Mouse (Mus musculus): ENCODE measurements around the gene Tvp23a.
A peak's percentile ranks its signal among the peaks of the same experiment; 100 is the strongest.

The Tvp23a gene

GRCm38 (mm10) chr16:10447264-10447594 lies at the start of gene Tvp23a:
TSS of gene Tvp23a (minus strand) at chr16:10447362.
- DNase-seq (ENCODE audit: low spot score in 2 of 2) = peak; percentile 74 to 84

DNA sequence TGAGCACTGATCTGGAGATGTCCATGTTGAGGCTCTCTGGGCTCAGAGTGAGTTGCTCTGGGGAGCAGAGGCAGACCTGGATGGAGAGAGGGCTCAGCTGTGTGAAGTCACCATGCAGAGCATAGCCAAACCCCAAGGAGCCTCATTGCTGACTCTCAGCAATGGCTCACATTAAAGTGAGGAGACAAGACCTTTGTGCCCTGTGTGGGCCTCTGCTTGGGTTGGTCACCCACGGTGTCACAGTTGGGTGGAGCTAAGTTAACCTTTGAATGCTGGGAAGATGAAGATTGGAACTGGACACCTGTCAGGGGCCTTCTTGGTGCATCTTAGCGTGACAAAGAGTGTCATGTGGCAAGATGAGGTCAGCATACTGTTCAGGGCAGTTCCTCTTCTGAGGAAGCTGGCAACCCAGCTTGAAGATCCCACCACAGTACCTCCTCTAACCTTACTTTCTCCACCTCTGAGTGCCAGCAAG lies 48.7 kb upstream of the Tvp23a start:
- DNase-seq (ENCODE audit: low spot score in 2 of 2) = no peak

DNA sequence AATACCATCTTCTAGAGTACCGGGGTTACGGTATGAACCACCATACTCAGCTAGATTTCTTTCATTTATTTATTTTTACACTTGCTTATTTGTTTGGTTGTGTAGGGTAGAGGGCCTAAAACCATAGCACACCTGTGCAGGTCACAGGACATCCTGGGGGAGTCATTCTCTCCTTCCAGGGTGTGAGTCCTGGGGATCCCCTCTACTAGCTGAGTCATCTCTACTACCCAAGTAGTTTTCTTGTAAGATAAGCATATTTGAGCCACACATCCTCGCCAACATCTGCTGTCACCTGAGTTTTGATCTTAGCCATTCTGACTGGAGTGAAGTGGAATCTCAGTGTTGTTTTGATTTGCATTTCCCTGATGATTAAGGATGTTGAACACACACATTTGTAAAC lies 45.4 kb upstream of the Tvp23a start:
- no peak for DNase-seq (ENCODE audit: low spot score in 2 of 2)

GRCm38 (mm10) chr16:10491716-10492115 lies 44.6 kb upstream of the Tvp23a start:
- DNase-seq (ENCODE audit: low spot score in 2 of 2) = no peak

- no peak for DNase-seq (ENCODE audit: low spot score in 2 of 2)
Observed at GRCm38 (mm10) chr16:10490503-10491150, 43.5 kb upstream of the Tvp23a start.

- DNase-seq (ENCODE audit: low spot score in 2 of 2) = no peak
Observed at GRCm38 (mm10) chr16:10489904-10490457, 42.8 kb upstream of the Tvp23a start.

DNA sequence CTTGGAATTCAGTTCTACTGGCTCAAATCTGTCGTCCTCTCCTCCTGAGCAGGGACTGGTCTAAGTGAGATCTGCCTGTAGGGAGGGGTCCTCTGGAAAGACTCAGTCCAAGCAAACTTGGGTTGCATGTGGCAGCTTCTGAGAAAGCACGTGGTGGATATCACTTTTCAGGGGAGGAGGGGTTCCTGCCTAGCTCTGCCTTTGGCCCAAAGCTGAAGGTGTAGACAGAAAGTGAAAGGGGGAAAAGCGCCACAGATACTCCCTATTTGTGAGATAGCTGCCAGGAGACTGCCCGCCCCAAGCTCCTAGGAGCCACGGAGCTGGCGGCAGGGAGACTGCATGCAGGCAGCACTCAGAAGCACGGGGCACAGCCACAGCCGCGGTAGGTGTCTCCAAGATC lies 42.3 kb upstream of the Tvp23a start:
- DNase-seq (ENCODE audit: low spot score in 2 of 2) = no peak

- no peak for DNase-seq (ENCODE audit: low spot score in 2 of 2)
Observed at GRCm38 (mm10) chr16:10488769-10489481, 41.8 kb upstream of the Tvp23a start.

DNA sequence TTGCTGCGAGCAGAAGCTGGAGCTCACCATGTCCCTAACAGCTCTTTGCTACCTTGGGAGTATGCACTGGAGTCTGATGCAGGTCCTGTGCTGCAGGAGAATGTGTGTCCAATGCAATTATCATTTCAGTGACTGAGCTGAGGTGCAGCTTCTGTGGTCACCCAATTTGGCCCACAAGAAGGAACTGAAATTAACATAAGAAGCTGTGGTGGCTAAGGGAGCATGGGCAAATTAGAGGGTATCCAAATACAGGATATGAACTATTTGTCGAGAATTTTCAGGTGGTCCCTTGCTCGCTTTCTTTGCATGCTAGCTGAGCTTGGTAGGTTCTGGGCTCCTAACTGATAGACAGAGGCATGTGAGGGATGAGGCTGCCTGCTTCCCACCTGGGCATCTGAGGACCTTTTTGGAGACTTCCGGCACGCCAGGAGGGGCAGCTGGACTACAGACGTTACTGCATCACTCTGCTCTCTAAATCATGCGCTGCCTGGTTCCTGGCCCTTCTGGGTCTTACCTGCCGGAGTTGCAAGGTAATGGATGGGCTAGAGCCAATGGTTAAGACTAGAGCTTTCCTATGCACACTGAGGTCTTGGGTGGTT lies 40.8 kb upstream of the Tvp23a start:
- DNase-seq (ENCODE audit: low spot score in 2 of 2) = no peak

- no peak for DNase-seq (ENCODE audit: low spot score in 2 of 2)
Observed at GRCm38 (mm10) chr16:10486993-10487392, 39.8 kb upstream of the Tvp23a start.

- no peak for DNase-seq (ENCODE audit: low spot score in 2 of 2)
Observed at GRCm38 (mm10) chr16:10482343-10482742, 35.2 kb upstream of the Tvp23a start.

GRCm38 (mm10) chr16:10479857-10480256 lies 32.7 kb upstream of the Tvp23a start, which contains the start of gene Ciita:
TSS of gene Ciita (plus strand) at chr16:10480059.
- no peak for DNase-seq (ENCODE audit: low spot score in 2 of 2)

- no peak for DNase-seq (ENCODE audit: low spot score in 2 of 2)
Observed at GRCm38 (mm10) chr16:10475919-10476318, 28.8 kb upstream of the Tvp23a start.

GRCm38 (mm10) chr16:10474956-10475355 lies 27.8 kb upstream of the Tvp23a start:
- DNase-seq (ENCODE audit: low spot score in 2 of 2) = no peak

DNA sequence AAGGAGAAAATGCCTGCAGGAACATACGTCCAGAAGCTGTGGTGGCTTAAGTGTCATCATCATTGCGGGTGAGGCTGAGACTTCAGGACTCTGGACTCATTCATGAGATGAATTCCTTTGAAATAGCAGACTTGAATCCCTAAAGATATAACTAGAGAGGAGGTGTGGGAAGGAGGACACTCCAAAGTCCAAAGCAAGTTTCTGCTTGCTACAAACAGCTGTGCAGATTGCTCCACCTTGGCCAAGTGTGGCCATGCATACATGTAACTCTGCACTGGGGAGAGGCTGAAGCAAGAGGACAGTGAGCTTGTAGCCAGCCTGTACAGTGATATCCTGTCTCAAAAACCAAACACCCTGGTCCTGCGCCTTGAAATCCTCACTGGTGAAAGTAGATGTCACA lies 24.8 kb upstream of the Tvp23a start:
- DNase-seq (ENCODE audit: low spot score in 2 of 2) = no peak

- DNase-seq (ENCODE audit: low spot score in 2 of 2) = no peak
Observed at GRCm38 (mm10) chr16:10468201-10468600, 21.0 kb upstream of the Tvp23a start.

- DNase-seq (ENCODE audit: low spot score in 2 of 2) = no peak
Observed at GRCm38 (mm10) chr16:10467391-10468107, 20.4 kb upstream of the Tvp23a start.

DNA sequence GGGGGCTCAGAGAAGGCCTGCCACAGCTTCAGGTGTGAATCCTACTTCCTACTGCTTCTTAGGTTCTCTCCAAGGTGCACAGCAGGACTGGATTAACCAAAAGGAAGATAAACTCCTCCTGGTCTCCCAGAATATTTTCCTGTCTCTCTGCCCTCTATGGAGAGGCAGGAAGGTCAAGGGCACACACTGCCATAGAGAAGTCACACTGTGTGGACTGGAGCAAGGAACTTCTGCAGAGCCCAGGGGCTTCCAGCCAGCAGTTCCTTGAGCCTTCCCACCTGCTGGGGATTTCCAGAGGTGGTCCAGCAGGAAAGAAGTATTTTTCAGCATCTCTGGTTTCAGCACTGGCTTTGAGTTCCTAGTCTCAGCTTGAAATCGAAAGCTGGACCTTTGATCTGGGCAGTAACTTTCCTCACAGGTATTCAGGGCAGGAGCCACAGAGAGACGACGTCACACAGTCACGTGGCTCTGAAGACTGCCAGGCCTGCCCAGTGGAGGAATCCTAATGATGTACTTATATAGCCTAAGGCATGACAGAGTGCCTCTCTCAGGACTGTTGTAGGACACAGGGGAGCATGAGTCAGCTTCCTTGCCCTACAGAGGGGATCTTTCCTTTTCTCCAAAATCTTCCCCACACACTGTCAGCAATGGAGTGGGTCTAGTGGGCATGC lies 18.0 kb upstream of the Tvp23a start:
- DNase-seq (ENCODE audit: low spot score in 2 of 2) = no peak

DNA sequence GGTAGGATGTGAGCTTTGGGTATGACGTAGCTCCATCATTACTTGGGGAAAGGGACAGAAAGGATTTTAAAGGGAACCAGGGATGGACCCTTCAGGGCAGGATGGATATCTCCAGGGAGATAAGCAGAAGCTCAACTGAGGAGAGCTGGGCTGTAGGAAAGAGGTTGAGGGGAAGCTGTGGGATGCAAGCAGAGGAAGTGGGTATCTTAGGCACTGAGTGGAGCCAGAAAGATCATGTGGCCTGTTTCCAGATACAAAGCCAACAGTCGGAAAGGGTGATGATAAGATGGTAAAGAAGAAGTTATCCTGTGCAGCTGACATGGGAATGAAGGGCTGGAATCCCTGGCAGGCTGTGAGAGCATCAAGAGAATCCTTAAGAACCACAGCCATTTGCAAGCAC lies 14.0 kb upstream of the Tvp23a start:
- no peak for DNase-seq (ENCODE audit: low spot score in 2 of 2)

- no peak for DNase-seq (ENCODE audit: low spot score in 2 of 2)
Observed at GRCm38 (mm10) chr16:10460188-10460587, 13.0 kb upstream of the Tvp23a start.

DNA sequence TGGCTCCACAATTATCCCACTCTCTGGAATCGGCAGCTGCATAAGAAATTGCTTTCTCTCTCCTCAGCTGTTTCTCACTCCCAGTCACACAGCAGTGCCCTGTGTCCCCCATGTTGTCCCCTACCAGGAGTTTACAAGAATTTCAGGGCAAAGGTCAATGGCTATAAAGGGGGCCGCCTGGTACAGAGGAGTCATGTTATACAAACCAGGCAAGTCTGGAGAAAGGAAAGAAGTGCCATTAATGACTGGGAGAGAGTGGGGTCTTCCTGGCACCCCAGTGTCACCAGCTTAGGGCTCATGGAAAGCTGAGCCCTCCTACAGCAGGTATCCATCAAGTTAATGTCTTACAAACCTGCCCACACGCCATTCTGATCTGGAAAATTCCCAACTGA lies 7.4 kb upstream of the Tvp23a start:
- no peak for DNase-seq (ENCODE audit: low spot score in 2 of 2)

Data from frontal cortex, postnatal 14 days (tissue).